Mouse (Mus musculus) C2C12 (cell line): Measurements from ENCODE around the gene Siglece. TPM values are rescaled to one million over a fixed set of nuclear protein-coding genes. Genes with fewer than 3 reads are reported as not detected.

Source experiments
- H3K27me3 ChIP-seq: one replicate; pipeline ENCODE4 v1.6.1; 2011; ENCODE audit not compliant: control insufficient read depth, insufficient read depth, insufficient read length
- H3K36me3 ChIP-seq: one replicate; pipeline ENCODE4 v1.6.1; 2011; ENCODE audit not compliant: control insufficient read depth, insufficient read depth
- H3K4me3 ChIP-seq: one replicate; pipeline ENCODE4 v1.5.1; 2011; ENCODE audit warnings: mild to moderate bottlenecking, control low read depth; ENCODE audit not compliant: poor library complexity, insufficient read depth, severe bottlenecking
- H3K79me2 ChIP-seq: one replicate; pipeline ENCODE4 v1.6.1; 2011; ENCODE audit not compliant: control insufficient read depth, insufficient read depth
- H3K79me3 ChIP-seq: one replicate; pipeline ENCODE4 v1.6.1; 2011; ENCODE audit warnings: low read depth, control low read depth
- H3ac ChIP-seq: one replicate; pipeline ENCODE3; 2011; ENCODE audit warnings: low read depth; ENCODE audit not compliant: control insufficient read depth, insufficient read length
- CEBPB ChIP-seq: IDR thresholded peaks from one replicate; pipeline ENCODE4 v1.6.1; 2011; ENCODE audit warnings: low read depth, mild to moderate bottlenecking, control low read depth, moderate library complexity
- CTCF ChIP-seq: IDR thresholded peaks from one replicate; pipeline ENCODE4 v1.5.1; 2011; ENCODE audit not compliant: control insufficient read depth, insufficient read depth, insufficient read length
- FOSL1 ChIP-seq: IDR thresholded peaks from one replicate; pipeline ENCODE4 v1.8.0; 2011; ENCODE audit warnings: mild to moderate bottlenecking, low read length; ENCODE audit not compliant: poor library complexity, insufficient read depth, severe bottlenecking
- MAX ChIP-seq: IDR thresholded peaks from one replicate; pipeline ENCODE4 v1.6.1; 2011; ENCODE audit warnings: mild to moderate bottlenecking, control low read depth
- MYOD1 ChIP-seq: IDR thresholded peaks from one replicate; pipeline ENCODE4 v1.6.1; 2011; ENCODE audit warnings: low read depth; ENCODE audit not compliant: control insufficient read depth, insufficient read length
- MYOG ChIP-seq: IDR thresholded peaks from one replicate; pipeline ENCODE4 v1.6.1; 2011; ENCODE audit not compliant: control insufficient read depth, insufficient read length; ENCODE audit errors: extremely low read depth
- USF1 ChIP-seq: IDR thresholded peaks from one replicate; pipeline ENCODE4 v1.6.1; 2011; ENCODE audit warnings: low read depth, mild to moderate bottlenecking, control low read depth, moderate library complexity
- polyA plus RNA-seq: library from polyadenylated mRNA; unstranded; fragments of >200 nt; fragmentation: generic; extraction: Trizol; gene quantifications from one replicate; pipeline ENCODE4 v1.2.1, GENCODE M21; 2012; ENCODE audit warnings: missing spikeins

Gene Siglece
- polyA plus RNA-seq, 1 experiment = not detected

DNA sequence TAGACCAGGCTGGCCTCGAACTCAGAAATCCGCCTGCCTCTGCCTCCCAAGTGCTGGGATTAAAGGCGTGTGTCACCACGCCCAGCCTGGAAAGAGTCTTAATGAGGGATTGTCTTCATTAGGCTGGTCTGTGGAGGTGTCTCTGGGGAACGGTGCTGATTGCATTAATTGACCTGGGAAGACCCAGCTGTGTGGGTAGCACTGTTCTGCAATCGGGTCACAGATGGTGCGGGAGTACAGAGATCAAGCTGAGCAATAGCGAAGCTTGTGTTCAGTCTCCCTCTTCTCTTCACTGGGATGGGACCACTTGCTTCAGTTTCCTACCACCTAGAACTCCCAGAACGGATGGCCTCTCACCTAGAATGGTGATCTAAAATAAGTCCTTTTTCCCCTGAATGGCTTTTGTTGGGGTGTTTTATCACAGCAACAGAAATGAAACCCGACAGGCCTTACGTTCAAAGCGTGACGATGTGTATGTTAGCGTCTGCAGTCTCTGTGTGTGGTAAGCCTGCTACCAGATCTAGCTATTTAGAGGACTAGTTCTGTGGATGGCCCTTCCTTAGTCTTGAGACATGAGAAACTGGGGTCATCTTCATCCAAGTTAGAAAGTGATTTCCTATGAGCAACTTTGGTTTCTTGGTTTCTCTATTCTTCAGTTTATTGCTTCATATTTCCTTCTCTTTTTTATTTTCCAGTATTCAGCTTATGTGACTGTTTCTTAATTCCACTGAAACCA lies 46.0 kb downstream of the Siglece start:
- no peak overlapping the region for H3K4me3 ChIP-seq
- H3K27me3 ChIP-seq = peaks cover 16% of the 10 kb centered on the region
- TF ChIP-seq CEBPB (no peak), MYOG (no peak), MYOD1 (no peak)

DNA sequence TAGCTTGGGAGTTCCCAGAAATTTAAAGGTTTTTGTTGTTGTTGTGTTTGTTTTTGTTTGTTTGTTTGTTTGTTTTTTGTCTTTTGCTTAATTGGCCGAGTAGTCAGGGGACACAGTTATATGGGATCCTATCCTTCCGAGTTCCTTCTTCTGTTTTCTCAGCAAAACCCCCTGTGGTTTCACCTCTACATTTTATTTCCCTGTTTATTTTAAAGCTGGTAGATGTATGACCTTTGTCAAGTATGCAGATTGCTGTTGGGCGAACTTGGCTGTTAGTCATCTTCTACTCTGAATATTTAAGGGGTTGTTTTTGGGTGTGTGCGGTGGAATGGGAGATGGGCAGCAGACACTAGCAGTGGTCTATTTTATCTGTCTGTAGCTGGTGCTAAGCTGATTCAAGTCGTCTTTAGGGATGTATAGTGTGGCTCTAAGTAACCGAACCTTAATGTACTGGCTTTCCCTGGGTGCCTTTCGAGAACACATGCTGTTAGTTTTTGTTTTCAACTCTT lies 51.6 kb downstream of the Siglece start:
- H3K79me3 ChIP-seq = no peaks in the 10 kb centered on the region
- no peaks in the 10 kb centered on the region for H3K79me2 ChIP-seq
- no peaks in the 10 kb centered on the region for H3K36me3 ChIP-seq
- no peak for TF ChIP-seq FOSL1
- no peak for TF ChIP-seq USF1
- no peak for TF ChIP-seq CEBPB
- TF ChIP-seq MAX = no peak
- TF ChIP-seq CTCF = no peak
- TF ChIP-seq MYOG = no peak
- TF ChIP-seq MYOD1 = no peak
- H3K4me3 ChIP-seq = no peak overlapping the region
- H3K27me3 ChIP-seq = peaks cover 10% of the 10 kb centered on the region
- H3ac ChIP-seq = no peak overlapping the region

More for the DNA sequence above, 46.0 kb downstream of the Siglece start:
- no peaks in the 10 kb centered on the region for H3K79me2 ChIP-seq
- no peaks in the 10 kb centered on the region for H3K36me3 ChIP-seq
- no peak overlapping the region for H3ac ChIP-seq
- no peaks in the 10 kb centered on the region for H3K79me3 ChIP-seq

DNA sequence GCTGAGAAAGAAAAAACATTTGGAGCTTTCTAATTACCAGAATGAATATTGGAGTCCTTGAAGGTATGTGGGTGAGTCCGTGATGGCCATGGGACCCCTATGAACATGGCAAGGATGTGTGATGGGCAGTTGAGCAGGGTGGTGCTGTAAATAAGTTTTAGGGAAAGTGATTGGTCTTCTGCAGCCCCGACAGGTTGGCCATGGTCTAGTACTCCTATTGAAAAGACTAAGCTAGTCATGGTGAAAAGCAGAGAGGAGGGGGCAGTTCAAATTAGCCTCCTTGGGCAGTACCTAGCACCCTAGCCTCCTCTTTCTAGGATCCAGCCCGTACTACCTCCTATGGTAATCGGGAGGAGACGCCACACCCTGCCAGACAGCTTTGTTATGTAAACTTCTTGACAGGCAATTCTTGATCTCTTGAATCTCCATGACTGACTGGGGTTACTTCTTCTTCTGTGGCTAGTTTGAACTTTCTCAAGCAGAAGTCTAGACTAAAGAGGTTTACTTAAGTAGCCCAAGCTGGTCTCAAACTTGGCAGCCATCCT lies 52.1 kb downstream of the Siglece start:
- Histone ChIP-seq H3ac (no peak overlapping the region), H3K36me3 (no peaks in the 10 kb centered on the region), H3K4me3 (no peak overlapping the region), H3K79me3 (no peaks in the 10 kb centered on the region), H3K79me2 (no peaks in the 10 kb centered on the region), H3K27me3 (peaks cover 10% of the 10 kb centered on the region)
- TF ChIP-seq MYOD1 = no peak
- TF ChIP-seq CTCF = no peak
- no peak for TF ChIP-seq MAX
- TF ChIP-seq USF1 = no peak
- no peak for TF ChIP-seq FOSL1
- TF ChIP-seq CEBPB = no peak
- TF ChIP-seq MYOG = no peak

DNA sequence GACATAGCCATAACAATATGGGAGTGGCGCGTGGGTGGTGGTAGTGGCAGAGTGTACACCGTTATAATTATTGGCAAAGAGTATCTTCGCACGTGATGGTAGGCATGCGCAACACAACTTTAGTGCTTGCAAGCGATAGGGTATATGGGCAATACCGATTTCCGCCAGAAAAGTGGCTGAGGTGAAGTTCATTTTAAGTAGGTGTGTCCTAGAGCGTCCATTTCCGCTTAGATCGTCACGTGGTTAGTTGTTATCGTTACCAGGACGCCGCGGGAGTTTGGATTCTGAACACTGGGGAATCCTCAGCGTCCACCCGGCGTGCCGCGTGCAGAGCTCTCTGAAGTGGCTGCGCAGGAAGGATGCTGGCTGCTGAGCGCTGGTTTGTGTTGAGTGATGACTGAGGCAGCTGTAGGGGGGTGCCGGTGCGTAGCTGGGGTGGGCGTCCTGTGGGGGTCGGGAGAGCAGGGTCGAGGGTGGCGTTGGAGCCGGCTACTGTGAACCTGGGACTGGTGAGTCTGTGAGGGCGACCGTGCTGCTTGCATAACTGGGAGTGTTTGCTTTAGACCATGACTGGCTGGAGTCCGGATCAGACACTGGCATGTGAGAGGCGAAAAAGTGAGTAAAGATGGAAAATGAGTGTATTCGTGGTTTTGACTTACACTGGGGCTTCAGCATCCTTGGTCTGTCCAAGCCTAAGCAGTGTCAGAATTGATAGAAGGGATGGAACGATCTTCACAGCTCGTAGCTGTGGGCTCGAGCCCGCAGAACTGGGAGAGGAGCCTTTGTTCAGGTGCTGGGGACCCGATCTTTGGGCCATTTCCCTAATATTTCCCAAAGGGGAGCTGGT lies 52.8 kb downstream of the Siglece start, which contains the start of gene Zfp819:
TSS of gene Zfp819 (plus strand) at position 274 of the 847 bp plus-strand sequence.
- TF ChIP-seq MAX (no peak), CEBPB (no peak), MYOG (no peak), MYOD1 (no peak), FOSL1 (no peak), USF1 (no peak), CTCF (no peak)
- H3K79me2 ChIP-seq = no peaks in the 10 kb centered on the region
- no peaks in the 10 kb centered on the region for H3K79me3 ChIP-seq
- no peak within 1 kb of the TSS for H3ac ChIP-seq
- H3K36me3 ChIP-seq = no peaks in the 10 kb centered on the region
- peaks cover 10% of the 10 kb centered on the region for H3K27me3 ChIP-seq
- no peak within 1 kb of the TSS for H3K4me3 ChIP-seq

DNA sequence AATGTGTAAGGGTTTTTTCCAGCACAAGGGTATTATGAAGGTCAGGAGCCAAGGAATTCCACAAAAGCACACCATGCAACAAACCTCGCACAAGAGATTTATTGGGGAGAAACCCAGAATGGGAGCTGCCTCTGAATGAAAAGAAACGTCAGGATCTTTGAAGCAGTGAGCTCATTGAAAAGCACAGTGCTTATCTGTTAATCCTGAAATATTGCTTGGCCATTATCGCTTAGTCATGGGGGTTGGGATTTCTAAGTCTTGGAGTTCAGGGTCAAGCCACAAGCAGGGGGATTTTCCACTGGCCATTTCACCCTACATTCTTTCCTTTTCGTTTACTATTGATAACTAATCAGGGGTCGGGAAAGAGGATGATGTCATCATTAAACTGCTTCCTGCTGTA lies 58.1 kb downstream of the Siglece start:
- TF ChIP-seq MAX (no peak), USF1 (no peak), CEBPB (no peak), MYOD1 (no peak), MYOG (no peak), CTCF (no peak)
- Histone ChIP-seq H3ac (no peak overlapping the region), H3K27me3 (peaks cover 2% of the 10 kb centered on the region), H3K4me3 (no peak overlapping the region), H3K36me3 (no peaks in the 10 kb centered on the region), H3K79me2 (no peaks in the 10 kb centered on the region), H3K79me3 (no peaks in the 10 kb centered on the region)

Other genes starting within 250 kb of the Siglece start
- 0.01 TPM for gene Lim2, start 232.5 kb downstream of the Siglece start, polyA plus RNA-seq
- gene Nkg7, start 223.1 kb downstream of the Siglece start, polyA plus RNA-seq = 0.08 TPM
- not detected for gene Cldnd2, start 219.4 kb downstream of the Siglece start, polyA plus RNA-seq
- gene Etfb, start 216.1 kb downstream of the Siglece start, polyA plus RNA-seq = 296 TPM
- 0.09 TPM for gene Gm45233, start 216.0 kb downstream of the Siglece start, polyA plus RNA-seq
- gene Vsig10l, start 197.0 kb downstream of the Siglece start, polyA plus RNA-seq = 1.2 TPM
- 1.8 TPM for gene Iglon5, start 170.1 kb downstream of the Siglece start, polyA plus RNA-seq
- not detected for gene 4931406B18Rik, start 154.2 kb downstream of the Siglece start, polyA plus RNA-seq
- gene Cd33, start 115.7 kb downstream of the Siglece start, polyA plus RNA-seq = under 0.01 TPM
- 0.90 TPM for gene Zfp658, start 97.9 kb downstream of the Siglece start, polyA plus RNA-seq
- 2.1 TPM for gene Zfp719, start 80.6 kb downstream of the Siglece start, polyA plus RNA-seq
- not detected for gene Zfp819, start 53.0 kb downstream of the Siglece start, polyA plus RNA-seq
- not detected for gene Ceacam18, start 25.5 kb downstream of the Siglece start, polyA plus RNA-seq
- 12.4 TPM for gene Ctu1, start 11.9 kb upstream of the Siglece start, polyA plus RNA-seq
- not detected for gene Klk14, start 30.3 kb upstream of the Siglece start, polyA plus RNA-seq
- not detected for gene Klk13, start 52.4 kb upstream of the Siglece start, polyA plus RNA-seq
- not detected for gene Klk12, start 108.7 kb upstream of the Siglece start, polyA plus RNA-seq
- gene Klk11, start 114.4 kb upstream of the Siglece start, polyA plus RNA-seq = not detected
- gene Klk10, start 120.9 kb upstream of the Siglece start, polyA plus RNA-seq = 2.1 TPM
- 0.16 TPM for gene Klk9, start 131.7 kb upstream of the Siglece start, polyA plus RNA-seq
- 0.36 TPM for gene Klk8, start 137.4 kb upstream of the Siglece start, polyA plus RNA-seq
- not detected for gene Klk7, start 151.1 kb upstream of the Siglece start, polyA plus RNA-seq
- gene Klk6, start 164.3 kb upstream of the Siglece start, polyA plus RNA-seq = 1.1 TPM
- gene Klk5, start 181.8 kb upstream of the Siglece start, polyA plus RNA-seq = not detected
- not detected for gene Klk4, start 221.0 kb upstream of the Siglece start, polyA plus RNA-seq